In the genomic region with DNA sequence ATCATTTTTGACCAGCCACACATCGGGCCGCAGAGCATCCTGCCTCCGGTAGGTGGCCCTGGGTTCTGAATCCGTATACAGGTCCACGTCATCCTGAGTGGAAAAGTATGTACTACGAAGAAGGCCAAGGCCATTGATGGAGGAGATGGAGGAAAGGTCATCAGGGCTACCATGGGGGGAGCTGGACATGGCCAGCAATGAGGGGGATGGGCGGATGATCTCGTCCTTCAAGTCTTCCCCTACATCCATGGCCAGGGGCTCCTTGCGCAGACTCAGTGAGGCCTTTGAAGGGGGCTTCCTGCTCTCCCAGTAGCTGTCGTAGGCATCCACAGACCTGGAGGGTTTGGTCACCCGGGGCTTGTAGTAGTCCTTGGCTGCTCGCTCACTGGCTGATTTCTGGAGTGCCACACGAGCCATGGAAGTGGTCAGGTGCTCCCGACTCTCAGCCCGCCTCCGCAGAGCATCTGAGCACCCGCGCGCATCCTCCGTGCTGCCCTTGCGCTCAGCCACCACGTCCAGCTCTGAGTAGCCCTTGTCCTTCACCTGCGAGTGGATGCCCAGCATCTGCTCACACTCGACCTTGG, we compare ENCODE assay signal across 19 mouse cellular contexts. TPM values are rescaled to one million over a fixed set of nuclear protein-coding genes. Genes with fewer than 3 reads are reported as not detected.
DNase-seq lines count a peak whose midpoint lies in the region; TF ChIP-seq lines count a peak whose summit lies in the region.
"Had no signal": no experiment of that assay in that cellular context is flagged by ENCODE, and none has a peak within 500 bp of the region (broad histone marks: within the 10 kb centered on the region; RNA-seq: fewer than 3 reads in every experiment).

No protein-coding gene starts in this region.

- intact Hi-C loops in gastrocnemius, adult 2 months (cut with DNase I) = no loop called here
- intact Hi-C loops in gastrocnemius, postnatal 36 days (cut with DNase I) = no loop called here

- TF ChIP-seq CTCF in gastrocnemius, adult 2 months (IDR thresholded peaks at IDR 0.05) = no peak

- H3K4me3 ChIP-seq in gastrocnemius, adult 2 months = peak overlapping the region; percentile 60
- H3K4me3 ChIP-seq: hindbrain, embryonic 15.5 days; layer of hippocampus, adult 2 months had no signal

- DNase-seq in adrenal gland, adult (ENCODE audit: inconsistent age in 2 of 2, low spot score in 1 of 2) = peak; percentile 70 to 81
- no peak for DNase-seq in adrenal gland, postnatal 25 days
- DNase-seq in gastrocnemius, adult 2 months = no peak
- DNase-seq in gastrocnemius, postnatal 36 days = no peak
- peak; percentile 79 for DNase-seq in cerebellum, adult 18-20 months
- peak; percentile 48 to 56 for DNase-seq in cerebellum, postnatal 14 days
- DNase-seq in ovary, postnatal 10 days (ENCODE audit: low spot score) = no peak
- DNase-seq in embryo, embryonic 10 days (ENCODE audit: low spot score) = no peak
- DNase-seq: gastrocnemius, postnatal 10 days; heart, adult 18-20 months; layer of hippocampus, postnatal 36 days; liver, postnatal 0 days; right cerebral cortex, adult 18-20 months; right cerebral cortex, postnatal 4 days; thymus, postnatal 14 days had no signal

- peak overlapping the region; percentile 86; the same call in 1 of the 2 replicates for H3K27ac ChIP-seq in gastrocnemius, adult 2 months
- H3K27ac ChIP-seq: hindbrain, embryonic 15.5 days; macrophage had no signal

RNA-seq across cellular contexts. Expression of a gene that starts 8.5 kb away (rescaled TPM):
- total RNA-seq in adrenal gland, postnatal 25 days (2021) = 68.4 and 71.6 TPM in 2 replicates
- 10 to 100 TPM; 40.0 to 40.9 TPM for total RNA-seq in gastrocnemius, adult 2 months (2021)
- 10 to 100 TPM; 31.8 to 32.2 TPM for total RNA-seq in gastrocnemius, postnatal 36 days (2021)

RNA-seq across cellular contexts. Expression of a gene that starts 8.8 kb away (rescaled TPM):
- 35.1 and 36.5 TPM in 2 replicates for total RNA-seq in adrenal gland, postnatal 25 days (2021)
- total RNA-seq in gastrocnemius, adult 2 months (2021) = 10 to 100 TPM; 18.4 to 18.9 TPM
- 10 to 100 TPM; 16.6 to 17.5 TPM for total RNA-seq in gastrocnemius, postnatal 36 days (2021)

RNA-seq across cellular contexts. Expression of a gene that starts 54.1 kb away (rescaled TPM):
- 12.8 and 13.0 TPM in 2 replicates for total RNA-seq in adrenal gland, postnatal 25 days (2021)
- 1 to 10 TPM; 1.1 to 1.2 TPM for total RNA-seq in gastrocnemius, adult 2 months (2021)
- under 1 TPM; 0.61 to 0.86 TPM for total RNA-seq in gastrocnemius, postnatal 36 days (2021)
- total RNA-seq: hematopoietic stem cell, adult 5-6 weeks had no signal

Comparison
In these comparisons a context has a peak if more than half of its experiments do, and no peak if none do; other contexts are left out.
1. DNase-seq: peak in adrenal gland, adult (2 of 2), cerebellum, adult 18-20 months (2 of 2) and cerebellum, postnatal 14 days (2 of 2); none in adrenal gland, postnatal 25 days (single experiment), gastrocnemius, adult 2 months (single experiment), gastrocnemius, postnatal 36 days (0 of 2), ovary, postnatal 10 days (single experiment) and embryo, embryonic 10 days (single experiment).